Mouse (Mus musculus) kidney, postnatal 10 days (tissue): Measurements from ENCODE around the gene Swi5.
A peak's percentile ranks its signal among the peaks of the same experiment; 100 is the strongest.

Experiments
- DNase-seq: peaks from one replicate; pipeline ENCODE4 v3.0.0; 2021; ENCODE audit warnings: mixed read lengths

The Swi5 gene

GRCm38 (mm10) chr2:32287923-32288367 lies at the start of gene Swi5:
Gene Swi5 (minus strand): TSS chr2:32288075.
- peak; percentile 100 for DNase-seq

- DNase-seq, result peak; percentile 49
Measured at GRCm38 (mm10) chr2:32335888-32336287, 48.0 kb upstream of the Swi5 start.

DNA sequence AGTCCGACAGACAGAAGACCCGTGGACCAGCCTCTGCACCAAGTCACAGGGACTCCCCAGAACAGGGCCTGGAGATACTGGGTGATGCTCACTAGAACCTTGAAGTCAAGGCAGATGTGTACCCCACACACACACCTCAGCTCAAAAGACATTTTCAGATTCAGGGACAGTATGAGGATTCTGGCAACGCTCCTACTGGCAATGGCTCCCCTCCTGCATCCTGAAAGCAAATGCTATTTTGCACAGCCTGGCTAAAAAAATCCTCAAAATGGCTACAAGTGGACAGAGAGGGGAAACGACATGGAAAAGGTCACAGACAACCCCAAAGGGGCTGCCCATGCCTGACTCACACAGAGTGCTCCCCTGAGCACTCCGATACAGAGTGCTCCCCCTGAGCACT lies 44.3 kb upstream of the Swi5 start:
- no peak for DNase-seq

- DNase-seq, result no peak
Measured at GRCm38 (mm10) chr2:32329531-32329930, 41.7 kb upstream of the Swi5 start.

DNA sequence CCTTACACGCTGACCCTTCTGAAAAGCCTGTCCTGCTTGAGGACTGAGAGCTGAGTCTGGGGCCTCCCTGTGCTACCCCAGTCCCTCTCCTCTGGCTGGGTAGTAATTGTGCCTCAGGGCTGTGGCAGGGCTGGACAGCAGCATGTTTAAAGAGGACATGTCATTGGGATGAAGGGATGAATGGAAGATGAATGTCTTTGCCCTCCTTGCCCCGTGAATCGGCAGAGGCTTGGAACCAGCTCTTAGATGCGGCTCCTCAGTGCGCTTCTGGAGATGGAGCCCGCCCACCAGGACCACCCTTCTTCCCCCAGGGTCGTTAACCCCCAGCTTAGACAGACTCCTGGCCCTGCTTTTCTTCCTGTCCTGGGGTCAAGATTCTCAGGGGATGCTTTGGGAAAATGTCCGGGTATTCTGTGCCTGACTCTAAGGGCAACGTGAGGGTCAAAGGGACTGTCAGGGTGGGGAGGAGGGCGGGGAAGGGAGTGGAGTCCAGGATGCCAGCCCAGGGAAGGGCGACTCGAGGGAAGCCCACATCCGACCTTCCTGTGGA lies 41.1 kb upstream of the Swi5 start:
- no peak for DNase-seq

GRCm38 (mm10) chr2:32327200-32327599 lies 39.3 kb upstream of the Swi5 start:
- no peak for DNase-seq

DNA sequence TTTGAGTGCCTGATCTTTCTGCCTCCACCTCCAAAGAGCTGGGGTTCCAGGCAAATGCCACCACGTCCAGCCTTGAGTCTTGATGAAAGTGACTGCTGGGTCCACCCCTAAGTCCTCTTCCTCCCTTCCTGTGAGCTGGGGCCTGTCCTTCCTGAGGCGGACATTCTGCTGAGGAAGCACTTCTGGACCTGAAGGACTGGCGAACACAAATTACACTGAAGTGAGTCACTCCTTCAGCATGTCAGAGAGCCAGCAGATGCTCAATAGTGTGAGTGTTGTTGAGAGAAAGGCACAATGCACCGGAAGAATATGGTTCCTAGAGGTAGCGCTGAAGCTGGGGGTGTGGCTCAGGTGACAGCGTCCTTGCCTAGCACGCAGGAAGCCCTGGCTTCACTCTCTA lies 37.5 kb upstream of the Swi5 start:
- no peak for DNase-seq

DNA sequence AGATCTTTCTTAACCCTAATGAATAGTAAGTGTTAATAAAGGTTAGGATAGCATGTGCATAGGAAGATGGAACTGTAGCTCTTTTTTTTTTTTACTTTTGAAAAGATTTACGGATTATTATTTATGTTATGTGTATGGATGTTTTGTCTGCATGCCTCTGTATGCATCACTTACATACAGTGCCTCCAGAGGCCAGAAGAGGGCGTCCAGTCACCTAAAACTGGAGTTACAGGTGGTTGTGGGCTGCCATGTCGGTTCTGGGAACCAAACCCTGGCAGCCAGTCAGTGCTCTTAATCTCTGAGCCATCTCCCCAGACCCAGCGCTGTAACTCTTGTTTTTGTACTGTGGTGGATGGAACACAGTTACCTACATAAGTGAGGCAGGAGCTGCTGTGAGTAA lies 36.4 kb upstream of the Swi5 start:
- DNase-seq, result no peak

GRCm38 (mm10) chr2:32322754-32323741 lies 35.2 kb upstream of the Swi5 start:
- no peak for DNase-seq

- DNase-seq, result peak; percentile 48
Measured at GRCm38 (mm10) chr2:32321591-32322298, 33.9 kb upstream of the Swi5 start.

- no peak for DNase-seq
Measured at GRCm38 (mm10) chr2:32320721-32321120, 32.8 kb upstream of the Swi5 start.

GRCm38 (mm10) chr2:32319586-32320580 lies 32.0 kb upstream of the Swi5 start:
- DNase-seq, result peak; percentile 61

DNA sequence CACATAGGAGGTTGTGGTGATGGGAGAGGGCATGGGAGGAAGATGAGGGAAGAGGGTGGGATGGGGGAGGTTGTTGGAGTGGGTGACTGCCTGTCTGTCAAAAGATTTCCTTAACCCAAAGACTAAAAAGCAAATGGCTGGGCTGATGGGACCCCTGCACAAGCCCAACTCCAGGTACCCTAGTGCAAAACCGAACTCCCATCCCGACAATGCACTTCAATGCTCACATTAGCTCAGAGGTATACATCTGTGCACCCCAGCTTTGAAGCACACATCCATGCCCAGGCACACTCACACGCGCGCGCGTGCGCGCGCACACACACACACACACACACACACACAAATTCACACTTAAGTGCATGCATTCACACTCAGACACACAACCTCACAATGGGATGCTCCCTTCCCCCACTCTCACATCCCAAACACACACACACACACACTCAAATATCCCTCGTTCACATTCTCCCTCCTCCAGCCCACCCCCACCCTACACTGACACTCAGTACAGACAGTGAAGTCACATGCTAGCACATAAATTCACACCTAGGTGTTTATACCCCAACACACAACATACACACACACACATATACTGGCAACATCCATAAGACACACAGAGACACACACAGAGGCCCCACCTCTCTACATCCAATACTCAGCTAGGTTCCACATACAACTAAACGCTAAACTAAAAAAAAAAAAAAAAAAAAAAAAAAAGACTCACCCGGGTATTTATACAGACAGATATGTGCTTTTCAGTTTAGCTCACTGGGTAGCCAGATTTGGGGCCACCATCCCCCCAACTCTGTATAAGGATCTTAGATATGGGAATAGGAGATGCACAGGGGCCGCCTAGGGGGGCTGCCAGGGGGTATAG lies 31.1 kb upstream of the Swi5 start:
- DNase-seq, result no peak

- peak; percentile 86 for DNase-seq
Measured at GRCm38 (mm10) chr2:32317791-32318417, 30.0 kb upstream of the Swi5 start.

GRCm38 (mm10) chr2:32316887-32317656 lies 29.2 kb upstream of the Swi5 start:
- DNase-seq, result peak; percentile 44

- no peak for DNase-seq
Measured at GRCm38 (mm10) chr2:32315751-32316150, 27.9 kb upstream of the Swi5 start.

DNA sequence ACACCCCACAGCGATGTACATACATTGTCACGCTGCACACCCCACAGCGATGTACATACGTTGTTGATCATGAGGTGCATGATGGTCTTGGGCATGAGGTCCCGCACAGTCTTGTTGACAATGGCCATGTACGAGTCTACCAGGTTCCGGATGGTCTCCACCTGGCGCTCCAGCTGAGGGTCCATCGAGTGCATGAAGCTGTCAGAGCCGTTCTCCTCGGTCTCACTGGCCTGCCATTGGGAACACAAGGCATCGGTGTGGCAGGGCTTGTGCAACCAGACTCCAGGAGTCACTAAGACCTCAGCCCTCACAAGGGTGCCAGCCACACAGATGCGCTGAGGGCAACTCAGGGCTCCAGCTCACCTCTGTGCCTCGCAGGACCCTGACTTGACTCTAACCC lies 27.0 kb upstream of the Swi5 start:
- no peak for DNase-seq

DNA sequence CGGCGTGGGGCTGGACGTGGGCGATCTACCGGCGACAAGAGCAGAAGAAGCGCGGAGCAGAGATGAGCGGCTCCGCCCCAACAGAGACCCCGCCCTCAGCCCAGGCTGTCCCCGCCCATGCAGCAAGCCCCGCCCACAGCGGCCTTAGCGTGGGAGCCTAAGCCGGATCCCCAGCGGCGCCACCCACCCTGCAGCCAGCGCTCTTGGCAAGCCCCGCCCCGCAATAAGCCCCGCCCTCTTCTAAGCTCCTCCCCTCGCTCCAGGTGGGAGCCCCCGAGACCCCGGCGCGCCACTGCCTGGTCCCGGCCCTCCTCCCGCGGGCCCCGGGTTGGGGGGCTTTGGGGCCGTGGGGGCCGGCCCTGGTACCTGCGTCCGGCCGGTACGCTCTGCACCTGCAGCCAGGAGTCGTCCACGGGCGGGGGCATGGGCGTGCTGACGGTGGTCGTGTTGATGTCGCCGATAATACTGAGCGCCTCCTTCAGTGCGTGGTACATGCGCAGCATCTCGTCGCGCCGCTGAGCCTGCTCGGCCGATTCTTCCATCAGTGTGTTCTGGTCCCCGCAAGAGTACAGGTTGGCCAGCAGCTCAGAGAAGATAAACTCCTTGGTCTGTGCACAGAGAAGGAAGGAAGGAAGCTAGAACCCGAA lies 24.6 kb upstream of the Swi5 start:
- DNase-seq, result peak; percentile 96
